Mouse (Mus musculus): ENCODE results near the gene Gm10644. TPM values are rescaled to one million over a fixed set of nuclear protein-coding genes. Genes with fewer than 3 reads are reported as not detected.

Gm10644 gene
- polyA plus RNA-seq, 1 experiment from 2014 or later: 0.61 TPM

DNA sequence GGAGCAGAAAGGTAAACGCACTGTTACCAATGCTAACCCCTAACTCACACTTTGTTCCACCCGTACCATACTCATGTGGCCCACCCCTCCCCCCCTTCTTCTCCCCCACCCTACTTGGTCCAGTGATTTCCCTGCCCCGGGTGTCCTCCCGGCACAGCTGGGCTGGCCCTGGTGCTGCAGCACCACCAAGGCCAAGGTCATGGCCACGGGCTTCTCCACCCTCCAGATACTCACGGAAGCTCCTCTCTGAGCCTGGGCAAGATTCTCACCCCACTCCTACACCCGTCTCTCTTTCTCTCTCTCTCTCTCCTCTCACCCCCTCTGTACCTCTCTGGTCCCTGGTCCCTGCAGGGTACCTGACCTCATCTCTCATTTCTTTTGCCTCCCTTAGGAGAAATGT, 28.7 kb downstream of the Gm10644 start:
- Histone ChIP-seq H3K4me3 (ENCODE audit: low read depth, low read length) (no peak overlapping the region), H3K9me3 (ENCODE audit: control insufficient read depth, low read length) (no peaks in the 10 kb centered on the region), H3K9ac (ENCODE audit: low read length) (no peak overlapping the region), H3K4me1 (ENCODE audit: control insufficient read depth, insufficient read depth, low read length) (no peaks in the 10 kb centered on the region), H3K27ac (ENCODE audit: low read depth, low read length) (no peak overlapping the region), H3K36me3 (ENCODE audit: control insufficient read depth, insufficient read depth, low read length) (peaks cover 14% of the 10 kb centered on the region), H3K4me2 (no peak overlapping the region), H3K27me3 (ENCODE audit: control insufficient read depth, insufficient read depth, low read length) (no peaks in the 10 kb centered on the region)
- ATAC-seq (ENCODE audit: low FRiP score) (no peak), DNase-seq (ENCODE audit: low spot score, missing footprints) (no peak)
- 76% methylated on average over 7 of the region's 7 CpGs for WGBS

DNA sequence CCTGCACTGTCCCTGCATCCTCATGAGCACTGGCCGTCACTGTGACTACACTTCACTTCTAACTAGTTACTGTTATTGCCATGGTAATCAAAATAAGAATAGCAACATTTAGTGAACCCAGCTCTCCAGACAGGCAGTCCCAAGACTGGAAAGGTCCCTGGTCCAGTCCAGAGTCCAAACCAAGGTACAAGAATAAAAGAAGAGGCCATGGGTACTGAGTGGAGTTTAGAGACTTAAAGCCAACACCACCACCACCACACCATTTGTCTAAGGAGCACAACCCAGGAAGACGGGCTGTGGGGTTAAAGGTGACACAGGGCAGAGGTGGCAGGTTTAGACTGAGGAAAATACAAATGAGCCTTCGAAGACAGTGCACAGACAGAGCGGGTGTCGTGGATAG, 30.4 kb downstream of the Gm10644 start:
- 90% methylated on average over 5 of the region's 5 CpGs for WGBS
- no peaks in the 10 kb centered on the region for H3K9me3 ChIP-seq (ENCODE audit: control insufficient read depth, low read length)
- no peak overlapping the region for H3K27ac ChIP-seq (ENCODE audit: low read depth, low read length)
- no peaks in the 10 kb centered on the region for H3K4me1 ChIP-seq (ENCODE audit: control insufficient read depth, insufficient read depth, low read length)
- no peak for ATAC-seq (ENCODE audit: low FRiP score)
- H3K9ac ChIP-seq (ENCODE audit: low read length): no peak overlapping the region
- no peak for DNase-seq (ENCODE audit: low spot score, missing footprints)
- no peak overlapping the region for H3K4me3 ChIP-seq (ENCODE audit: low read depth, low read length)
- peaks cover 11% of the 10 kb centered on the region for H3K36me3 ChIP-seq (ENCODE audit: control insufficient read depth, insufficient read depth, low read length)
- H3K4me2 ChIP-seq: no peak overlapping the region
- no peaks in the 10 kb centered on the region for H3K27me3 ChIP-seq (ENCODE audit: control insufficient read depth, insufficient read depth, low read length)

DNA sequence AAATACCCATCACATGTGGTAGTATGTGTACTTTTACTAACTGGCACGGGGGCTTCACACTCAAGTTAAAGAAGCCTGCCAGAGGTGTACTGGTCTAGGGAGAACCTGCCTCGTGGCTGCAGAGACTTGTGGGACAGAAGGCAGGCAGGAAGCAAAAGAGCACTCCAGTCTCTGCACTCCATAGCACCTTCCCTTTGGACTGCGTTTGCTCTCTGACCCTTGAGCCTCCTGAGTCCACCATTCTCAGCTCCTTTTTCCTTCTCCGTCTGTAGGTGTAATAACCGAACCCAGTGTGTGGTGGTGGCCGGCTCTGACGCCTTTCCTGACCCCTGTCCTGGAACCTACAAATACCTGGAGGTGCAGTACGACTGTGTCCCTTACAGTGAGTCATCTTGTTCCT, 32.3 kb downstream of the Gm10644 start:
- DNase-seq (ENCODE audit: low spot score, missing footprints): no peak
- H3K4me3 ChIP-seq (ENCODE audit: low read depth, low read length): no peak overlapping the region
- ATAC-seq (ENCODE audit: low FRiP score): no peak
- H3K27ac ChIP-seq (ENCODE audit: low read depth, low read length): no peak overlapping the region
- H3K9me3 ChIP-seq (ENCODE audit: control insufficient read depth, low read length): no peaks in the 10 kb centered on the region
- H3K36me3 ChIP-seq (ENCODE audit: control insufficient read depth, insufficient read depth, low read length): peaks cover 9% of the 10 kb centered on the region
- no peak overlapping the region for H3K4me2 ChIP-seq
- no peaks in the 10 kb centered on the region for H3K4me1 ChIP-seq (ENCODE audit: control insufficient read depth, insufficient read depth, low read length)
- H3K9ac ChIP-seq (ENCODE audit: low read length): no peak overlapping the region
- H3K27me3 ChIP-seq (ENCODE audit: control insufficient read depth, insufficient read depth, low read length): no peaks in the 10 kb centered on the region
- 95% methylated on average over 8 of the region's 8 CpGs for WGBS

DNA sequence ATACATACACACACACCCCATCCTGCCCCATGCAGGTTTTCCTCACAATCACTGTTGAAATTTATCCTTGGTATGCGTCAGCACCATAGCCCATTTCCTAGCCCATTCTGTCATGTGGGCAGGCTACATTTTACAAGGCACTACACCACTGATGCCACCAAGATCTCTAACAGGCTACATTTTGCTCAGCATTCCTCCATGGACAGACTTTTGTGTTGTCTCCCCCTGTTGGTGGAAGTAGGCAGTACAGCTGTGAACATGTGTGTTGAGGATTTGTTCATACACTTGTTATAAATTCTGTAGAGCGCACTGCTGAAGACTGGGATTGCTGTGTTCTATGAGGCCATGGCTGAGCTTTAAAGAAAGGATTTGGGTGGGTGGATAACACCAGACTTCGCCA, 33.4 kb downstream of the Gm10644 start:
- H3K36me3 ChIP-seq (ENCODE audit: control insufficient read depth, insufficient read depth, low read length): peaks cover 9% of the 10 kb centered on the region
- 78% methylated on average over 3 of the region's 3 CpGs for WGBS
- H3K4me2 ChIP-seq: no peak overlapping the region

DNA sequence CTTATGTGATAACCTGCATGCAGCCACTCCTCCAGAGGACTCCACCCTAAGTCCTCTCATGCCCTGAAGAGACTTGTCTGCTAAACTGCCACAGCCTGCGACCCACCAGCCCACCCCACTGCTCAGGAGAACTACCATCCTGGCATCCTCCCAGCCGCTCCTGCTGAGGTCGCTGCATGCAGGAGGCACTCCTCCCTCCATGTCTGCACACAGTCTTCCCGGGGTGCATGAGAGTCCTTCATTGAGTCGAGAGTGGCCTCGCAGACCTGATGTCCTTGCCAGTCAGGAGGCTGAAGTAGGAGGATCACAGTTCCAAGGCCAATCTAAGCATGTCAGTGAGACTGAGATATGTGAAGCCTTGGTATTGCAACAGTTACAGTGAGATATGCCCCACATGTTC, 37.4 kb downstream of the Gm10644 start:
- no peak for DNase-seq (ENCODE audit: low spot score, missing footprints)
- Histone ChIP-seq H3K4me1 (ENCODE audit: control insufficient read depth, insufficient read depth, low read length) (no peaks in the 10 kb centered on the region), H3K36me3 (ENCODE audit: control insufficient read depth, insufficient read depth, low read length) (peaks cover 5% of the 10 kb centered on the region), H3K9me3 (ENCODE audit: control insufficient read depth, low read length) (no peaks in the 10 kb centered on the region), H3K9ac (ENCODE audit: low read length) (no peak overlapping the region), H3K27me3 (ENCODE audit: control insufficient read depth, insufficient read depth, low read length) (no peaks in the 10 kb centered on the region), H3K4me3 (ENCODE audit: low read depth, low read length) (no peak overlapping the region), H3K4me2 (no peak overlapping the region), H3K27ac (ENCODE audit: low read depth, low read length) (no peak overlapping the region)
- ATAC-seq (ENCODE audit: low FRiP score): no peak
- 80% methylated on average over 6 of the region's 6 CpGs for WGBS

More for the DNA sequence above, 33.4 kb downstream of the Gm10644 start:
- no peak overlapping the region for H3K4me3 ChIP-seq (ENCODE audit: low read depth, low read length)
- no peaks in the 10 kb centered on the region for H3K4me1 ChIP-seq (ENCODE audit: control insufficient read depth, insufficient read depth, low read length)
- DNase-seq (ENCODE audit: low spot score, missing footprints) (peak; percentile 99), ATAC-seq (ENCODE audit: low FRiP score) (0 out of 2 replicates have a peak, but pooled peaks have one; percentile 10)
- no peak overlapping the region for H3K9ac ChIP-seq (ENCODE audit: low read length)
- H3K9me3 ChIP-seq (ENCODE audit: control insufficient read depth, low read length): no peaks in the 10 kb centered on the region
- no peak overlapping the region for H3K27ac ChIP-seq (ENCODE audit: low read depth, low read length)
- no peaks in the 10 kb centered on the region for H3K27me3 ChIP-seq (ENCODE audit: control insufficient read depth, insufficient read depth, low read length)

DNA sequence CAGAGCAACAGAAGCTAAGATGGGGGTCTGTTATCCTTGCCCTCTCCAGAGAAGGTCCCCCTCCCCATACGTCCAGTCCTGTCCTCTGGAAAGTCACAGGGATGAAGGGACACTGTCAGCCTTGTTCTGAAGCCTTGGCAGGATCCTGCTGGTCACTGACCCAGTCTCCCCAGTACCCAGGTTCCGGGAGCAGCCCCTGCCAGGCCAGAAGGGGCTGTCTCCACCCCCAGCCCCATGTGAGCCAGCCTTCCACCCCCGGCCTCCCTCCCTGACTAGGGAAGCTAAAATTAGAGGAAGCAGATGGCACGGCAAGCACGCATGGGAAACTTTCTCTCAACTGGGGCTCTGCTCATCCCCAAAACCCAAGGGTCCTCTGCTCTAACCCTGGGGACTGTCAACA, 39.0 kb downstream of the Gm10644 start:
- no peaks in the 10 kb centered on the region for H3K27me3 ChIP-seq (ENCODE audit: control insufficient read depth, insufficient read depth, low read length)
- 95% methylated on average over 5 of the region's 5 CpGs for WGBS
- ATAC-seq (ENCODE audit: low FRiP score) (no peak), DNase-seq (ENCODE audit: low spot score, missing footprints) (no peak)
- no peak overlapping the region for H3K9ac ChIP-seq (ENCODE audit: low read length)
- H3K4me1 ChIP-seq (ENCODE audit: control insufficient read depth, insufficient read depth, low read length): no peaks in the 10 kb centered on the region
- H3K36me3 ChIP-seq (ENCODE audit: control insufficient read depth, insufficient read depth, low read length): peaks cover 4% of the 10 kb centered on the region
- no peaks in the 10 kb centered on the region for H3K9me3 ChIP-seq (ENCODE audit: control insufficient read depth, low read length)
- H3K4me3 ChIP-seq (ENCODE audit: low read depth, low read length): no peak overlapping the region
- no peak overlapping the region for H3K4me2 ChIP-seq
- no peak overlapping the region for H3K27ac ChIP-seq (ENCODE audit: low read depth, low read length)

DNA sequence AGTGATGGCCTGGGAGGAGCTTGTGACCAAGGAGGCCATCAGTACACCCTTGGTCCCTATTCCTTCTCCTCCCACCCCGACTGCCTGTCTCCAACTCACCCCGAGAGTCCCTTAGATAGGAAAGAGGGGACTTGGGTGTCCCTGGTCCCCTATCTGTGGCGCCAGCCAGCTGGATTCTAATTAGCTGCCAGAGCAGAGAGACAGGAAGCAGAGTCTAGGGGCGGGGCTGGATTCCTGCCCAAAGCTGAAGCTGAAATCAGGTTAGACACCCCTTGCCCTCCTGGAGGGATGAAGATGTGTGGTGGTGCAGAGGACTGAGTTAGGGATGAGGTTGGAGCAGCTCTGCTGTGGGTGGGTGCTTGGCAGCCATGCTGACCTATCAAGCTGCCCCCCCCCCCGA, 40.1 kb downstream of the Gm10644 start:
- H3K4me2 ChIP-seq: no peak overlapping the region
- H3K4me1 ChIP-seq (ENCODE audit: control insufficient read depth, insufficient read depth, low read length): no peaks in the 10 kb centered on the region
- DNase-seq (ENCODE audit: low spot score, missing footprints) (no peak), ATAC-seq (ENCODE audit: low FRiP score) (no peak)
- 68% methylated on average over 5 of the region's 5 CpGs for WGBS
- H3K9me3 ChIP-seq (ENCODE audit: control insufficient read depth, low read length): no peaks in the 10 kb centered on the region
- H3K36me3 ChIP-seq (ENCODE audit: control insufficient read depth, insufficient read depth, low read length): no peaks in the 10 kb centered on the region
- no peak overlapping the region for H3K4me3 ChIP-seq (ENCODE audit: low read depth, low read length)
- no peaks in the 10 kb centered on the region for H3K27me3 ChIP-seq (ENCODE audit: control insufficient read depth, insufficient read depth, low read length)
- H3K27ac ChIP-seq (ENCODE audit: low read depth, low read length): no peak overlapping the region
- H3K9ac ChIP-seq (ENCODE audit: low read length): no peak overlapping the region

DNA sequence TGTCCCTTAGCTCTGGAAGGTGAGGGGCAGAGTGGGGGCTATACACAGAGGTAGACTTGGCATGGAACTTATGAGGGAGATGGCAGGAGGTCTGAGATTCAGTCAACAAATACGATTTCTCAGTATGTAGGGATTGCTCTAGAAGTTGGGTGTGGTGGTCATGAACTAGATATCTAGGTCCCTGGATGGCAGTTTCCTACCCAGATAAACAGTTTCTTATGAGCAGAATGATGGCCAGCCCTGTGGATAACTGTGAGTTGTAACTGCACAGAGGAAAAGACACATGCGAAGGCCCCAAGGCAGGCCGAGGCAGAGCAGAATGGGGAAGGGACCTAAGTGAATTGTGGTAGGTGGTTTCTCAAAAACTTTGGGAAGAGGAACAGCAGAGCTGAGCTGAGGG, 40.8 kb downstream of the Gm10644 start:
- ATAC-seq (ENCODE audit: low FRiP score): no peak
- H3K4me3 ChIP-seq (ENCODE audit: low read depth, low read length): no peak overlapping the region
- WGBS: 89% methylated on average over 3 of the region's 3 CpGs
- no peak overlapping the region for H3K27ac ChIP-seq (ENCODE audit: low read depth, low read length)
- no peak overlapping the region for H3K4me2 ChIP-seq
- no peak for DNase-seq (ENCODE audit: low spot score, missing footprints)
- H3K27me3 ChIP-seq (ENCODE audit: control insufficient read depth, insufficient read depth, low read length): no peaks in the 10 kb centered on the region
- H3K36me3 ChIP-seq (ENCODE audit: control insufficient read depth, insufficient read depth, low read length): no peaks in the 10 kb centered on the region
- no peaks in the 10 kb centered on the region for H3K9me3 ChIP-seq (ENCODE audit: control insufficient read depth, low read length)
- no peak overlapping the region for H3K9ac ChIP-seq (ENCODE audit: low read length)
- H3K4me1 ChIP-seq (ENCODE audit: control insufficient read depth, insufficient read depth, low read length): peaks cover 2% of the 10 kb centered on the region

DNA sequence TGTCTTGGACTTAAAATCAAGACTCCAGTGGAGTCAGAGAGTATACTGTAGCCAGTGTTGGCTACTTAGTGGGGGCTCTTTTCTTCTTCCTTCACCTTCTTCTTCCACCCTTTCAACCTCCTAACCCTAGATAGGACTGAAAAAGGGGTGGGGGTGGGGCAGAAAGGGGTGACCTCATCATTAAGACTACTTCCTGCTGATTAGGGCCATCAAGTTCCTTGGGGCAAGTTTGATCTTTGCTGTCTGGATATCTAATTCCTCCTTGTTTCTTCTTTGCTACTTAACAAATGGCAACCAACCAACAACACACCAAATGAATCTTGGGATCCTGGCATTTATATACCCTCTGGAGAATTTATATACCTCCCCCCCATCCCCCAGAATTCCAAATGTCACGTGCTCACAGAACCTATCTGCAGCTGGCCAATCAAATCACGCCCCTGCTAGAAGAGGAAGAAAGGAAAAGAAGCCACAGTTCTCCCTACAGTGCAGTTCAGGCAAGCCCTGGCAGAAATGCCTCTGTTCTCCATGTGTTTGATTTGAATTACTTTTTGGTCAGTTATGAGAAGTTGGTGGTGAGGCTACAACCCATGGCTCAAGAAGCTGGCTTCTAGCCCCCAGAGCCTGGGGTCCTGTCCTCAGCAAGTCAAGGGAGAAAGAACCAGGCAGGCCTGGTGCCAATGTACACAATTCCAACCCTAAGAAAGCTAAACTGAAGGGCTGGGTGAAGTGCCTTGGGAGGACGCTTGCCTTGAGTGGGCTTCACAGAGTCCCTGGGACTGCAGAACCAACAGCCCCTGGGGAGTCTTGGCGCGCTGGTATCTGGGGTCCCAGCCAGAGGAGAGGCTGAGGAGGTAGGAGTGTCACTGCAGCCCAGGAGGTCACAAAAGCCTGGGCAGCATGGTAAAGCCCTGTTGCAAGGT, 42.9 kb downstream of the Gm10644 start:
- H3K9me3 ChIP-seq (ENCODE audit: control insufficient read depth, low read length): no peaks in the 10 kb centered on the region
- H3K36me3 ChIP-seq (ENCODE audit: control insufficient read depth, insufficient read depth, low read length): no peaks in the 10 kb centered on the region
- H3K27me3 ChIP-seq (ENCODE audit: control insufficient read depth, insufficient read depth, low read length): no peaks in the 10 kb centered on the region
- no peak for DNase-seq (ENCODE audit: low spot score, missing footprints)
- ATAC-seq (ENCODE audit: low FRiP score): no peak
- H3K4me1 ChIP-seq (ENCODE audit: control insufficient read depth, insufficient read depth, low read length): peaks cover 4% of the 10 kb centered on the region
- H3K27ac ChIP-seq (ENCODE audit: low read depth, low read length): no peak overlapping the region
- H3K4me2 ChIP-seq: no peak overlapping the region; the same call in 1 of the 2 replicates
- WGBS: 87% methylated on average over 5 of the region's 5 CpGs
- H3K4me3 ChIP-seq (ENCODE audit: low read depth, low read length): no peak overlapping the region
- H3K9ac ChIP-seq (ENCODE audit: low read length): no peak overlapping the region
